Mouse (Mus musculus): ENCODE measurements at regions not wholly inside any gene's neighbourhood (a gene's known extent, or its start where the extent isn't known, plus 50 kb on each side); places are given as distances from the start of the nearest gene placed in this dataset.

- no peak for DNase-seq (ENCODE audit: low spot score in 2 of 2)
Measured at GRCm38 (mm10) chr6:14298167-14298566, 426.8 kb upstream of the 2610001J05Rik start.

GRCm38 (mm10) chr6:14297428-14297827 is 426.1 kb upstream of the 2610001J05Rik start:
- no peak for DNase-seq (ENCODE audit: low spot score in 2 of 2)

GRCm38 (mm10) chr6:14290843-14291242 is 419.5 kb upstream of the 2610001J05Rik start:
- no peak for DNase-seq (ENCODE audit: low spot score in 2 of 2)

DNA sequence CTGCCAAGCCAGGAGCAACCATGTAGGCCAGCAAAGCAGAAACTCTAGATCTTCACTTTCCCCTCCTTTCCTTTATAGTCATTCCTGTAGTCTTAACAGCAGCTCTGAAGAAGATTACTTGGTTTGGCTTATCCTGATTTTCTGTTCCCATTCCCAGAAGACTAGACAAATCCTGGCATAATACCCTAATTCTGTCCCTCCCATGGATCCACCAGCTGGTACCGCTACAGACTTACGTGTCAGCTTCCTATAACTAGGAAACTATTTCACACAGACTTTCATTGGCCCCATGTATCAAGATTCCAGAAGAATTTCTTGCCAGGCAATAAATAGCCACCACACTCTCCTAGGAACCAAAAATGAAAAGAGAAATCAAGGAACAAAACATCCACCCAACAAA is 410.2 kb upstream of the 2610001J05Rik start:
- DNase-seq (ENCODE audit: low spot score in 2 of 2): no peak

DNA sequence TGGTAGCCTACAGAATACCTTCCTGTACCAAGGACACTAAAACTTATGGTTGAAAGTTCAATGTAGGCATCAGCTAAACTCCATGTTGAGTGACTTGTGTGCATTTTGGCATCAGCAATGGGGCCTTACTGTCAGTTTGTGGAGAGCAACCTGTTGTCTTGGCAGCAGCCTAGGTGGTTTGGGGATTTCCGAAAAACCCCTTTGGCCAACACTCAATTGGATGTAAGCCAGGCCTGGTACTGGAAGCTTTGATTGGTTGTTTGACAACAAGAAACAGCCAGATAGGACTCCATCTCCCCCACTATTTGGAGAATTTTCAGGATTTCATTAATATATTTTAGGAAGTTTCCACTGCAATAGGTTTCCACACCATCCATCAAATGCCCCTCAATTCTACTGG is 390.6 kb upstream of the 2610001J05Rik start:
- no peak for DNase-seq (ENCODE audit: low spot score in 2 of 2)

- no peak for DNase-seq (ENCODE audit: low spot score in 2 of 2)
Measured at GRCm38 (mm10) chr6:14240331-14240730, 369.0 kb upstream of the 2610001J05Rik start.

DNA sequence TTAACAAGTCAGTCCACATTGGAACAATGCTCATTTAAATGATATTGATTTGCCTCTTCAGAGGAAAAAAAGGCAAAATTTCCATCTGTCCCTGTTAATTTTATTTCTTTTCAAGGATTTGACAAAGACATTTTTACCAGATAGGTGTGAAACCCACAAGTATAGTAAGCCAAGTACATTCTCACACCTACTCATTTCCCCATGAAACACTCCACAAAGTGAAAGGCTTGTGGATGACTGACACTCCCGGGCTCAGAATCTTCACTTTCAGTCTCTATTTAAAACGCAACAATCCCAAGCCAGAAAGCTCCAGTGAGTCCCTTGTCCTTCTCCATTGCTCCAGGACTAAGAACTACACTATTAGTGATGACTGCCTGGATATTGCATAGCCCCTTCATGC is 367.8 kb upstream of the 2610001J05Rik start:
- DNase-seq (ENCODE audit: low spot score in 2 of 2): no peak

- DNase-seq (ENCODE audit: low spot score in 2 of 2): no peak
Measured at GRCm38 (mm10) chr6:14230823-14231222, 359.5 kb upstream of the 2610001J05Rik start.

DNA sequence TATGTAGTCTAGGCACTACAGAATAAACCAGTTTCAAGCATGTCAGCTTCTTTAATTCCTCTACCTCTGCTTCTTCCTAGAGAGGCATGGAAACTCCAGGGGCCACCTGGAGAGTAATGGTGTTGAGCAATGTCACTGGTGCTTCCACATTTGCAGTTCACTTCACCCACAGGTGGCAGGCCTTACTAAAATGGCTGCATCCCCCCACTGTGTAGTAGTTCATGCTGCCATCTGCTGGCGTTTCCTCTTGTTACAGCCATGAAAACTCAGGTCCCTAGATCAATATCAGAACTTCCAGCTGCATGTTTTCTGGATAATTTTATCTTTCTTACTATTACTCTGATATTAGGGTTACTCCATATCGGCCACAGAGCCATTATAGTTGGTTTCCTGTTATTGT is 336.2 kb upstream of the 2610001J05Rik start:
- DNase-seq (ENCODE audit: low spot score in 2 of 2): peak; percentile 39 to 45

- peak; percentile 9 to 22 for DNase-seq (ENCODE audit: low spot score in 2 of 2)
Measured at GRCm38 (mm10) chr6:14197107-14197506, 325.8 kb upstream of the 2610001J05Rik start.

- no peak for DNase-seq (ENCODE audit: low spot score in 2 of 2)
Measured at GRCm38 (mm10) chr6:14195351-14195750, 324.0 kb upstream of the 2610001J05Rik start.

DNA sequence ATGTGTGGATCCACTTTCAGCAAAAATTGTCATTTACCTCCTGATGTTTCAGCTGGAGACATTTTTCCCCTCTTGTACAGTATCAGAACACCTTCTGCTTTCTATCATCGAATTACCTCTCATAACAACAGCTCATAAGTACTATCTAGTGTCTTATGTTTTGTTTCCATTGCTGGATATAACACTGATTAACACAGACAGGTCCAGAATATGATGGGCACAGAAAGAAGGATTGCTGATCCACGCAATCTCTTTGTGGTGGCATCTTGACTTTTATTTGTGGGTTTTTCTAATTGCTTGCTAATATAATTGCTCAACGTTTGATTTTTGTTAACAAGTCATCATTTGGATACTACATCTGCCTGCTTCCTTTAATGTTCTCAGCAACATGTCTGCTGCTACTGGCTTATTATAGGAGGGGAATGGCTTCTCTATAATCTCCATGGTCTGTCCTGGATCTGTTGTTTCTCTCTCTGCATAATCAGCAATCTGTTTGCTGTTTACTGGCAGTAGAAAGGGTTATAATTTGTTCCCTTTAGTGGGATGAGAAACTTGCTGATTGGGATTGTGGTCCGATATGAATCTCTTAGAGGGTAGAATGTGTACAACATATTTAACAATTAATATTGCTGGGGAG is 320.2 kb upstream of the 2610001J05Rik start:
- DNase-seq (ENCODE audit: low spot score in 2 of 2): no peak

DNA sequence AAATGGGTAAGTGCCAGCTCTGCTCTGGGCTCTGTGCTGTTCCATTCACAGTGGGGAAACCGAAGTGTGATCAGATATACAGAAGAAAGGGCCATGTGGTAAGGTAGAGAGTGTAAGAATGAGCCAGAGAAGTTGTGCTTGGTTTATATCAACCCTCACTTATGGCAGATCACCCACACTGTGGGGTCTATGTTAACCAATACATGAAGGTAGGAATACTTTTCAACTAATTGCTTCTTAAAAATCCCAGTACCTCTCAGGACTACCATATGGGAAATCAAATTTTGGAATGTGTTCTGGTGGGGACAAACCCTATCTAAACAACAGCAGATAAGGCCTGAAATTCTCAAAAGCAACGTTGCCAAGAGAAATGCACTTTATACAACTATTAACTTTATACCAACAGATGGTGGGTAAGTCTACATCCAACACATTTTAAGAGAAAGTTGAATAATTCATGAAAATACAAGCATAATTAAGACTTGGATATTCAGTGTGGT is 314.7 kb upstream of the 2610001J05Rik start:
- DNase-seq (ENCODE audit: low spot score in 2 of 2): no peak

DNA sequence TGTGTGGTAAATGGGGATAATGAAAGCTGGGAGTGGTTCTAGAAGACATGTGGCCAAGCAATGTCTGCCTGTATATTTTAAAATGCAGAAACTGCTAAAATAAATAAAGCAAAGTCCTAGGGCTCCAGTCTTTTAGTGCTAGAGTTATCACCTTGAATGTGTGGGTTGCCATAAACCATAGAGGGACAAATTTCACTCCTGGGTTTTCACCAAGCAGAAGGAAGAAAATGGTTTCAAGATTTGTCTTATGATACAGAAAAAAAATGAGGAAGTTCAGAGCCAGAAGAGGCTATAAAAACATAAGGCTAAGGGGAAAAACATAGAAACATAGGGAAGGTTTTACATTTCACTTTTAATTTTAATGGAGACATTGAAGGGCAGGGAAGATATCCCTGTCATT is 276.1 kb upstream of the 2610001J05Rik start:
- DNase-seq (ENCODE audit: low spot score in 2 of 2): no peak

GRCm38 (mm10) chr6:14146394-14146793 is 275.1 kb upstream of the 2610001J05Rik start:
- DNase-seq (ENCODE audit: low spot score in 2 of 2): no peak

DNA sequence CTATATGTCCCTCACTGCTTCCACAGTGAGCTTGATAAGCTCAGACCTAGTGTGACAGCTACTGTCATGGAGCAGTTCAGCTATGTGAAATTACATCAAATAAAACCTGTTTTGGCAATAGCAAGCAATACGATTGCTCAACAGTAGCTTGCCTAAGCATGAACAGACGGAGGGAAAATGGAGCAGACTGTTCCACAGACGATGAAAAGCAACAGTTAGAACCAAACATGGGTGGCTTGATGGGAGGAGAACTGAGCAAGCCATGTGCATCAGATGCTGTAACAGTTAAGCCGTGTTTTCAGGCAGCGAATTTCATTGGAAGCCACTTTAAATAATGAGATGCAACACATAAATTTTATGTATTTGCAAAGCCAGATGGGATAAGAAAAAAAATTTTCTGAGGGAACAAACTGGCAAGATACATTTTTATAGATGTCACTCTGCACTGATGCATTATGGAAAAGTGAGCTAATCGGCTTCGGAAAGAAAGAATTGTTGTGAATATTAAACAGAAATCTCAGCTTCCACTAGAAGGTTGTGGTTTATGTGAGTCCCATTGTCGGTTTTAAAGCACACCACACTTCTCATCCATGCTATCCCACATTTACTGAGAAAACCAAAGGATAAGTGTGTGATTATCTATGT is 270.9 kb upstream of the 2610001J05Rik start:
- no peak for DNase-seq (ENCODE audit: low spot score in 2 of 2)

GRCm38 (mm10) chr6:14130392-14131144 is 259.2 kb upstream of the 2610001J05Rik start:
- DNase-seq (ENCODE audit: low spot score in 2 of 2): no peak

GRCm38 (mm10) chr6:14129394-14129793 is 258.1 kb upstream of the 2610001J05Rik start:
- DNase-seq (ENCODE audit: low spot score in 2 of 2): no peak

DNA sequence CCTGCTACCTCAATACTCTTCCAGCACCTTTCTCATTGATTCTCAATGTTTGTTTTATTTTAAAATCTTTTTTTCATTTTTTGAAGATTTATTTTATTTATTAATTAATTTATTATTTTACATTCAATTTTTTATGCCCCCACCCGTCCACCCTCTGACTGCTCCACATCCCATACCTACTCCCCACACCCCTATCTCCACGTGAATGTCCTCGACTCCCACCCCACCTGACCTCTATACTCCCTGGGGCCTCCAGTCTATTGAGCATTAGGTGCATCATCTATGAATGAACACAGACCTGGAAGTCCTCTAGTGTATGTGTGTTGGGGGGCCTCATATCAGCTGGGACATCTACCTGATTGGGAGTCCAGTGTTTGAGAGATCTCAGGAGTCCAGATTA is 251.0 kb upstream of the 2610001J05Rik start:
- DNase-seq (ENCODE audit: low spot score in 2 of 2): no peak

DNA sequence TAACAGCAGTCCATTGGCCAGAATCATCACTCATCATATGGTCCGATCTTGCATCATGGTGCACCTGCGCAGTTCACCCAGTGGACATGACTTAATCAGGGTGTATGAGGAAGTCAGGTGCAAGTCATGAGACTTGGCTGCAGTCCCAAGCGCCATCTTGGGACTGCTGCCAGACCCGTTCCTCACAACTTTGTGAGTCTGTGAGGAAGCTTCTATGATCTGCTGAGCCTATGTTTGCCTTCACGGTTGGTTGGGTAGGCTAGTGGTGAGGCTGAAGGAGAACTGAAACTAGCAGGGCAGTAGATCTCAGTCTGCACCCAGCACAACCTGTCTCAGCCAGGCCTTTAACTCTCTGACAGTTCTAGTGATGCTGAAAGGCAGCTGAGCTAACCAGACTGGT is 250.2 kb upstream of the 2610001J05Rik start:
- DNase-seq (ENCODE audit: low spot score in 2 of 2): no peak

GRCm38 (mm10) chr6:14094907-14095306 is 223.6 kb upstream of the 2610001J05Rik start:
- DNase-seq (ENCODE audit: low spot score in 2 of 2): no peak

- DNase-seq (ENCODE audit: low spot score in 2 of 2): no peak
Measured at GRCm38 (mm10) chr6:14081884-14082283, 210.6 kb upstream of the 2610001J05Rik start.

Measured in adrenal gland, adult 18-20 months (tissue).